Mouse (Mus musculus) intestine, embryonic 16.5 days (tissue): ENCODE measurements at regions not wholly inside any gene's neighbourhood (a gene's known extent, or its start where the extent isn't known, plus 50 kb on each side); places are given as distances from the start of the nearest gene placed in this dataset.

Source experiments
- ATAC-seq: fragments of 200-750 bp; cut with Nextera tagmentation; 2 replicates; pipeline ENCODE4 v1.8.0; 2017; ENCODE audit warnings: moderate TSS enrichment, moderate library complexity
- H3K27ac ChIP-seq: fragments of 300-500 bp; sonication (generic); 2 replicates; pipeline ENCODE4 v1.5.1; 2014; ENCODE audit warnings: mild to moderate bottlenecking, low read length
- H3K27me3 ChIP-seq: fragments of 300-500 bp; sonication (generic); replicated peaks from 2 replicates; pipeline ENCODE4 v1.6.1; 2014; ENCODE audit warnings: low read length, control low read depth, mixed read lengths; ENCODE audit not compliant: control insufficient read depth, insufficient read depth
- H3K36me3 ChIP-seq: fragments of 300-500 bp; sonication (generic); 2 replicates; pipeline ENCODE4 v1.6.1; 2014; ENCODE audit warnings: low read length, control low read depth; ENCODE audit not compliant: control insufficient read depth, insufficient read depth
- H3K4me1 ChIP-seq: fragments of 300-500 bp; sonication (generic); 2 replicates; pipeline ENCODE4 v1.6.1; 2014; ENCODE audit warnings: low read length, control low read depth, mixed read lengths; ENCODE audit not compliant: control insufficient read depth, insufficient read depth
- H3K4me2 ChIP-seq: fragments of 300-500 bp; sonication (generic); 2 replicates; pipeline ENCODE4 v1.6.1; 2014; ENCODE audit warnings: low read depth, low read length, control low read depth
- H3K4me3 ChIP-seq: fragments of 300-500 bp; sonication (generic); 2 replicates; pipeline ENCODE4 v1.5.1; 2014; ENCODE audit warnings: mild to moderate bottlenecking, low read length
- H3K9ac ChIP-seq: fragments of 300-500 bp; sonication (generic); 2 replicates; pipeline ENCODE4 v1.6.1; 2014; ENCODE audit warnings: low read depth, low read length
- H3K9me3 ChIP-seq: fragments of 300-500 bp; sonication (generic); 2 replicates; pipeline ENCODE4 v1.6.1; 2016; ENCODE audit warnings: low read length, control low read depth; ENCODE audit not compliant: control insufficient read depth
- WGBS: fragments of 180-500 bp; shearing (Covaris S2); extraction: QIAGEN DNeasy Blood & Tissue Kit; methylation state at CpG from one replicate; pipeline ENCODE4 v1.1.7; 2014; 5-methylcytosine and 5-hydroxymethylcytosine counted together

DNA sequence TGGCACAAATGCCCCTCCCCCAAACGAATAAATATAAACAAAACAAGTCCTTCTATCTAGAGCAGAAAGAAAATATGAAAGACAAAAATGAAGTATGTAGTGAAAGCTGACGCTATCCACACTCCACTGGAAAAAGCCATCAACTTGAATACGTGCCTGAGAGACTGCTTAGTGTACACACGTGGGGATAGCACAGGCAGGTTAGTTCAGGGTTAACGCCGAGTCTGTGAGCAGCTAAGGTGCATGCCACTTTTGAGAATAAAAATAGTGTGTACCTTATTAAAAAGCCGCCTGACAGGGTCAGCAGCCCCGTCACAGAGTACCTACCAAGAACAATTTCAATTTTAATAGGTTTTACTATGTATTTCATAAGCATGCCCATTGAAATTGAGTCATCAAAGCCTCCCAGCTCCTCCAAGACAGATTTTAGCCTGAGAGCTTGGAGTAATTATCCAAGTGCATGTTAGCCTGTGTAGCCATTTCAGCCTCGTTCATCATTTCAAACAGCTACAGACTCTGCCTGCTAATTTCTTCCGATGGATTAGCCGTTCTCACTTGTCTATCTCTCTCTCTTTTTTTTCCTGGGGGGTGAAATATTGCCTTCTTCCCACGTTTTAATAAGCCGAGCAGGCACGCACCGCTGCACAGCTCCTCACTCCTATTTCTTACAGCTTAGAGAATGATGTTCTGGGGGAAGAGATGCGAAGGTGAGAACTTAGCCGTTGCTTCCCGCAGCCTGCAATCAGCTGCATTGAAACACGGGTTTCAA, 59.2 kb upstream of the Rrp15 start:
- Histone ChIP-seq H3K4me3 (no peak overlapping the region), H3K9me3 (no peaks in the 10 kb centered on the region), H3K9ac (no peak overlapping the region), H3K4me2 (no peak overlapping the region), H3K36me3 (no peaks in the 10 kb centered on the region), H3K4me1 (no peaks in the 10 kb centered on the region), H3K27me3 (no peaks in the 10 kb centered on the region), H3K27ac (no peak overlapping the region)
- WGBS: 67% methylated on average over 19 of the region's 19 CpGs
- no peak for ATAC-seq

DNA sequence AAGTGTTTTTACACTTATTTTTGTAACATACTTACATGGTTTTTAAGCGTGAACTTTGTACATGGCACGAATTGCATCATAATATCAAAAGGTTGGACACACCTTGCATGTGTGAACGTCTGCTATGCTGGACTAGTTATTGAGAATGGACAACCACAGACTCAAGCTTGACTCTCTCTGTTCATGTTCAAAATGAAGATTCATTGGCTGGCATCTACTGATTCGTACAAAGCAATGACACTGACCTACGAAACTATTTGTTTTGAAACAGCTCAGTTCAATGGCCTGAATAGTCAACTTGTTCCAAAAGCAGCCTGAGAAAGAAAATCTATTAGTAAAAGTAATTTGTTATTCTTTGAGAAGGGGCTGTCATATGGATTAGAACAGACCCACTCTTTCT, 55.3 kb upstream of the Rrp15 start:
- no peak overlapping the region for H3K4me2 ChIP-seq
- H3K27ac ChIP-seq: no peak overlapping the region
- no peak for ATAC-seq
- H3K9me3 ChIP-seq: no peaks in the 10 kb centered on the region
- H3K27me3 ChIP-seq: no peaks in the 10 kb centered on the region
- no peaks in the 10 kb centered on the region for H3K4me1 ChIP-seq
- no peak overlapping the region for H3K4me3 ChIP-seq
- no peaks in the 10 kb centered on the region for H3K36me3 ChIP-seq
- no peak overlapping the region for H3K9ac ChIP-seq
- 80% methylated on average over 5 of the region's 5 CpGs for WGBS
